Mouse (Mus musculus) urinary bladder, adult 18-20 months (tissue): ENCODE measurements at regions not wholly inside any gene's neighbourhood (a gene's known extent, or its start where the extent isn't known, plus 50 kb on each side); places are given as distances from the start of the nearest gene placed in this dataset.

Source experiments
- DNase-seq, 2 experiments: peaks; one replicate each; pipeline ENCODE4 v3.0.0; 2022; ENCODE audit warnings: low spot score in 2 of 2, mixed read lengths in 2 of 2

DNA sequence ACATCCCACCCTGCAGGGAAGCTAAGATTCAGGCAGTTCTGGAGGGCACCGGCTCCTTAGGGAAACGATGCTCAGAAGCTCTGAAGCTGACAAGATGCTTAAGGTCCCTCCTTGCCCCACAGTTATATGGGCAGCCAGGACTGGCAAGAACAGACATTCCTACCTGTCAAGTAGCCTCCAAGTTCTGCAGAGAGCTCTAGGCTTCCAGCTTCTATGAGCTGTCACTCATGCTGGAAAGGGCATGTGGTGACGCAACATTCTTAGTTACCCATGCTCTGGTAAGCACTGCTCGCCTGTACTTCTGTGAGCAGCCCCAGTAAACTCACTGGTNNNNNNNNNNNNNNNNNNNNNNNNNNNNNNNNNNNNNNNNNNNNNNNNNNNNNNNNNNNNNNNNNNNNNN, 511.3 kb downstream of the 1810013L24Rik start:
- no peak for DNase-seq

DNA sequence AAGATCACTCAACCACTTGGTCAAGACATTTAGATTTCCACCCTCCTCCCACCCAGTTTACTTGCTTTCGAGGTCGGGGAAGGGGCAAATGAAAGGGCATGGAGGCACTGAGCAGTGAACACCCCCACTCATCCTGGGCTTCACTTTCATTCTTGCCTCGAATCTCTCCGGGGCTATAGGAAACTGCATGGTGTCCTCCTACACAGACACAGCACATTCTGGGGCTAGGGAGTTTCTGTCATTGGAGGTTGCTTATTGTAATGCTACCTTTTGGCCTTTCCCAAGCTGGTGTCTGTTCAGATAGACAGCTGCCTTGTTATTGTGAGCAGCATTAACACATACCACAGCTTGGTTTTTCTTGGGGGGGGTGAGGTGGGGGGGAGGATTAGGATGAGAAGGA, 523.9 kb downstream of the 1810013L24Rik start:
- no peak for DNase-seq

DNA sequence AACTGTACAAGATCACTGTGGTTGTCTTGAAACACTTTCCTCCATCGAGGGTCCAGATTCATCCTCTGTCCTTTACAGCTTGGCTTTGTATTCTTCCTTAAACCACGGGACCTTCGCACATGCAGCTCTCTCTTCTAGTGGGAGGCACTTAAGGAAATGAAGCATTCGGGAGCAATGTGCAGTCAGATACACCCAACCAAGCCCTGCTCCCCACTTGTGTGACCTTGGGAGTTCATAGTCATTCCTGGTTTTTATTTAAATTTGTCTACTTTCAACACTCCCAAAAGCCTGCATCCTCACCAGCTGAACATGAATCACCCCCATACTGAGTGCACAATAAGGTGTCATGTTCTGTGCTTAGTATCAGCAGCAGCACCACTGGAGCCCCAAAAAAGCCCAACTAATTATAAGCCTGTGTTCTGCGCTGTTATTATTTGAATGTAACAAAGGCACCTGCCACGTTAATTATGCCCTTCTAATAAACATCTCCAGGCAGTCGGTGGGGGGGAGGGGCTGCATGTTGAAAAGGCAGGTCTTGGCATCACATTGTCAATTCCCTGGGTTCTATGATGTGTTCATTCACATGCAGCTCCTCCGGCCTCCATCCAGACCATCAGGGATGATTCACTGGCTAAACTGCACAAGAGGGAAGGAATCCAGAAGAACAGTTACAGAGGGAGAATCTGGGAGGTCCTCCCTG, 524.6 kb downstream of the 1810013L24Rik start:
- no peak for DNase-seq

DNA sequence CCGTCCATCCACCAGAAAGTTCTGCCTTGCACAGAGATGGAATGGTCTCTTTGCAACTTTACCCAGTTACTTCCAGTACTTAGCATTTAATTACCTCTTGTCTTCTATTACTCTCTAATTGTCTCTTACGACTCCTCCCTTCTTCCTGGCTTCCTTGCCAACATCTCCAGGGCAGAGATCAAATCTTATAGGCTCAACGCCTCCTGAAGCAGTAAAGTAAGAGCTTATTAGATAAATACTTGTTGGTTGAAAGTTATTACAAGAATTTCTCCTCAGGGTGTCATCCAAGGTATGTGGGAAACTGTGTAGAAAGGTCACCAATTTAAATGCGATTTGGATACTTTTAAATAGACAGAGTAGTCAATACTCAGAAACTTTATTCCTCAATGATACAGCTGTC, 528.8 kb downstream of the 1810013L24Rik start:
- no peak for DNase-seq

DNA sequence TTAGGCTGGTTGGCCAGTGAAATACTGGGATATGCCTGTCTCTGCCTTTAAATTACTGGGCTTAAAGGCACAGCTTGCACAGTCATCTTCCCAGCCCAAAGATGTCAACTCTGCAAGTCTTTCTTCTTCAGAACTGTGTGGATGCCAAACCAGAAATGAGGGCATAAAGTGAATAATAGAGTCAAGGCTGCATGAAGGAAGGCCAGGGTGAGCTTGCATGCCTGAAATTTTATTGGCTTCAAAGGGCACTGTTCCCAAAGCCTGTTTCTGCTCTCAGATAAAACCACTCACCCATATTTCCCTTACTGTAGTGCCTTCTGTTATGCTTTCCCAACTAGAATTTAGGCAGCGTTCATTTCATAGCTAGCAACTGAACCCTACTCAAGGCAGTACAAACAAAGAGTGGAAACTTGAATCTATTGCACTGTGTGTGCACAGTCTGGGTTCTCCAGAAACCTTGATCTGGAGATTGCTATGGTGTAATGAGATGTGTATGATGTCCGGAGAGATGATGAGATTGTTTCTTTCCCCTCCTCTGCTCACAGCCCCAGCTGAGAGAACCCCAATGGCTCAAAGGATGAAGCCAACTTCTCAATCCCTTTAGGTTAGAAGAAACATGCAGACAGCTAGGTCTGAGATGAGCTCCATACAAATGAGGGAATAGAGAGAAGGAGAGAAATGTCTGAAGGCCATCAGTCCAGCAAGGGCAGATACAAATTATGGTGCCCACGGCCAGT, 529.7 kb downstream of the 1810013L24Rik start:
- DNase-seq: no peak

DNA sequence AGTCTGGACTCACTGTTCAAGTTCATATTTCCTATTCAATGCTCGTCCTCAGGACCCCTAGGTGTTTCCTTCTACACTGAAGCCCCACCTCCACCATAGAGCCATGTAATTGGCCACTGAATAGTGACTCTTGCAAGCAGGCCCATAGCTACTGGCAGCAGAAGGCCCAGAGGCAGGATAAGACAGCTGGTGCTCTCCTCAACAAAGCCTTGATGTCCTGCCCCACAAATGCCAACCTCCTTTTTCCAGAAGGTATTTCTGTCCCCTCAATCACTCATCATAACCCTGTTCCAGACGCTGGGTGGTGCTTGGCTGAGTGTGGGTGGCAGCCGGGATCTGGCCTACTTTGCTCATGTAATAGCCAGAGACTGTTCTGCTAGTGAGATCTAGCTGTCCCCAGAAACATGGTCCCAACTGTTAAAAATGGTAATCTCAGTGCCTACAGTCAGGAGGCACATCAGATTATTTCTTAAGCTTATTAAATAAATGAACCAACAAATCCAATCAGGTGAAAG, 530.9 kb downstream of the 1810013L24Rik start:
- DNase-seq: no peak

DNA sequence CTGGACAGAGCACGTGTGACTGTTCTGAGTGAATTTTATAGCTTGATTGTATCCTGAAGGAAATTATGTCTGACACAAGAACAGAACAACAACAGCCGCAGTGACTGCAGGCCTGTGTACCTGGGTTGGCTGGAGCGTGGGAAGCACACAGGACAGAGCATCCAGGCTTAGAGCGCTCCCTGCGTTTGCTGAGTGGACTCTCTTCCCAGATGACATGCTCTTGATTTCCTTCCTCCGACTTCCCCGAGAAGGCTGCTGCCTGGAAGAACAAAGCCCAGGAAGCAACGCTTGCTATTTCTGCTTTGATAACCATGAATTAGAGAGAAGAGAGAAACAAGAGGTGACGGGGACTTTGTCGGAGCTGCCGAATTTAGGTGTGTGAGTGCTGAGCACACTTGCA, 532.2 kb downstream of the 1810013L24Rik start:
- no peak for DNase-seq

DNA sequence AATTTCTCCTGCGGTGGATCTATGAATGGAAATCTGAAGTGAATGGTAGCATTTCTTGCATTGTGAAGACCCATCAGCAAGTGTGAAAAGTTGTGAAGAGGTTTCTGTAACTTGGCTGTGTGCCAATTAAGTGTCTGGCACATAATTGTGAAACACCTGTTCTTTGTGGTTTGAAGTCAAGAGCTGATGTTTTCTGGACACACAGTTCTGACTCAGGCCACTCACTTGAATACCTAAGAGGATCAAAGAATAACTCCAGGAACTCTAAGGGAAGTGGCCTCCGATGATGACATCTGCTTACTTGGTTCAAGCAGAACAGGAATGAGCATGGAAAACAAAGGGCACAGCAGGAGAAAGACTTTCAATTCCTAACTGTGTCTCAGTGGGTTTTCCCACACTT, 534.2 kb downstream of the 1810013L24Rik start:
- DNase-seq: no peak

DNA sequence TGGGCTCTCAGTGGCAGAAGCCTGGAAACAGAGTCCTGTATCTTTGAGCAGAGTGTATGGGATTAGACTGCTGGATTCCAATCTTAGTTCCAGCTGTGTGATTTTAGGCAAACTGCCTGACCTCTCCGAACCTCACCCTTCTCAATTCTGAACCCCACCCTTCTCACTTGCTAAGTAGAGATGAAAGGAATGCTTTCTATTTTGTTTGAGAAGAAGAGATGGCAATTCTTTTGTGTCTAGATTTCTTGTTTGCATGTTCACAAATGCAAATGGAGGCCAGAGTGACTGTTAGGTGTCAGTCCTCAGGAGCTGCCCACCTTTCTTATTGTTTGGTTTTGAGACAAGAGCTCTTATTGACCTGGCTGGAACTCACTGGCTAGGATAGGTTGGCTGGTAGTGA, 561.1 kb downstream of the 1810013L24Rik start:
- DNase-seq: no peak

DNA sequence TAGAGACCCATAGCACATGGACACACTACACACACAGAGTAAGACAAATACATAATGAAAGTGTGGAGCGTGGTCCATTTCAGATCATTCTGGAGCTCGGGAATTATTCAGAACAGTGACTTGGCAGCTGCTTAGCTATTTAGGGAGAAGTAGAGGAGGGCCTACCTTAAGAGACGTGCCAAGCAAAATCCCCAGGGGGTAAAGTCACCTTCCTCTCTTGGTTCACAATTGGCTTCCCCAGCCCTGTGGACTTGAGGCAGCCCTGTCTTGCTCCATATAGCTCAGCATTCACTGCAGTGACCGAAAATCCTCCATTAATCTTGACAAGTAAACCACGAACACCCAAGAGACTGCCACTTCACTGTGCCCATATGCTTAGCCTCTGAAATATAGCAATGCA, 574.8 kb downstream of the 1810013L24Rik start:
- no peak for DNase-seq

DNA sequence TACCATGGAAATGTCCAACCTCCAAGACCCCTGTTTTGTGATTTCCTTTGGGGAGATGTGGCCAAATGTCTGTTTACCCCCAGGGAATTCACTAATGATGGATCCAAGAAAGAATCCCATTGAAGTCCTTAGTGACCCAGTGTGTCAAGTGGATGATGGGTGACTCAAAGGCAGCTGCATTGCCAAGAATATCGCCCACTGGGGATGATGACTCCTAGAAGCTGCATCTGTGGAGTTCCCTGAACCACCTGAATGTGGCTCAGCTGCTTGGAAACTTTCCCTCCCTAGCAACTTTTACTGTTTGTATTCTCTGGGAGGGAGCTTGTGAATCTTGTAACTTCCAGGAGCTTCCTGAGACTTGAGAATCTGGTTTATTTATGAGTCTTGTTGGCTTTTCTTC, 578.3 kb downstream of the 1810013L24Rik start:
- no peak for DNase-seq

DNA sequence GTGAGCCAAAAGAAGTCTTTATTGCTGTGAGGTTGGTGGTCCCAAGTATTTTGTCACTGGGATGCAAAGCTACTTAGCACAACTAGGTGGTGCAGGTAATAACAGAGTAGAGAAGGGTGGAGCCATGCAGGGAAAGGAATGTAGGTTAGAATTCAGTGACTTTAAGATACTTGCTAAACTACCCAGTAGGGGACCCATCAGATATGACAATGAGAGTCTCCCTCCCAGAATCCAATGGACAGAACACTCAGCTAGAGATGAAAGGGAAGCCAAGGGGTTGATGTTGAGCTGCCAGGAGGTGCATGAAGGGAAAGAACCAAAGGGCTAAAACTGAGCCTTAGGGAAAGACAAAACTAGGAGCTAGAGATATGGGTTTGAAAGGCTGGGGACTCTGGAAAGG, 564.9 kb downstream of the Grin2a start:
- DNase-seq: no peak

DNA sequence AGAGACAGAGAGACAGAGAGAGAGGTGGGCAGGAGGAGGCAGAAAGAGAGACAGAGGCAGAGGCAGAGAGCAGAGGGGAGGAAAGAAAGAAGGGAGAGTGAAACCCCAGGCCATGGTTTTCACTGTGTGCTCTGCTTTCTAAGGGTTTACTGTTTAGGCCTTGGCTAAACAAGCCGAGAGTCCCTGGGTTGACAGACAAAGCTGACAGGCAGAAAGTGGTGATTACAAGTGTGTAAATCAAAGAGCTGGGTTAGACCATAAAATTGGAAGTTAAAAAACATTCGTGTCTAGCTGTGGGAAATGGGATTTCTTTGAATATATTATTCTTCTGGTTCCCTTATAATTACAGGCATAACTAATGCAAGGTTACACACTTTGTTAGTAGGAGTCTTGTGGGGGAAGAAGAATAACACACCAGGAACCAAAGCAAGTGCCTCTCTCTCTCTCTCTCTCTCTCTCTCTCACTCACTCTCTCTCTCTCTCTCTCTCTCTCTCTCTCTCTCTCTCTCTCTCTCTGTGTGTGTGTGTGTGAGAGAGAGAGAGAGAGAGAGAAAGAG, 556.0 kb downstream of the Grin2a start:
- DNase-seq: no peak

DNA sequence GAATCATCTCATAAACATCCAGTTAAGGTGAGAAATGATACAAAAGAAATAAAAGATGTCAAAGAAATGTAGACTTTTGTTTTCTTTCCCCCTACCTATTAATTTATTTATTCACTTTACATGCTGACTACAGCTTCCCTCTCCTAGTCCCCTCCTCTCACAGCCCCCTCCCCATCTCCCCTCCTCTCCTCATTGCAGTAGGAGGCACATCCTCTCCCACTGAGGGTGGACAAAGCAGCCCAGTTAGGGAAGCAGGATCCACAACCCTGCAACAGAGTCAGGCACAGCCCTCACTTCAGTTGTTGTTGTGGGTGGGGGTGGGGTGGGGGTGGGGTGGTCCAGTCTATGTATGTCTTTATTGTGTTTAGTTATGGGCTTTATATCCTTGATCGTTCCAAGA, 555.5 kb downstream of the Grin2a start:
- DNase-seq: no peak

DNA sequence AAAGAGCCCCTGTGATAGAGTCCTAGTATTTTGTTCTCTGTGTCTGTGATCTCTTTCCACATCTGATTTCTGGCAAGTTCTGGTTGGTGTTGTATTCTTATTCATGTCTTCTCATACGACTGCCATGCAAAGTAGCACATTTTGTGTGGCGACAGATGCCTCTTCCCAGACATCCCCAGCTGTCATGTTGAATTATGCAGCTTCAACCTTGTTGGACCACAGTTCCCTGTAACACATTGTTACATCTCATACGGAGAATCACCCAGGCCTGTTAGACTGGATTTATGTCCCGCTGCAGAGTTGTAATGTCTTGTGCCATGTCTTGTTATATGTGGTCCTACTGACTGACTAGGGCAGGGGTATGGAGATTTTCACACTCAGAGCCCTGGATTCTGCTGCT, 543.3 kb downstream of the Grin2a start:
- DNase-seq: no peak

DNA sequence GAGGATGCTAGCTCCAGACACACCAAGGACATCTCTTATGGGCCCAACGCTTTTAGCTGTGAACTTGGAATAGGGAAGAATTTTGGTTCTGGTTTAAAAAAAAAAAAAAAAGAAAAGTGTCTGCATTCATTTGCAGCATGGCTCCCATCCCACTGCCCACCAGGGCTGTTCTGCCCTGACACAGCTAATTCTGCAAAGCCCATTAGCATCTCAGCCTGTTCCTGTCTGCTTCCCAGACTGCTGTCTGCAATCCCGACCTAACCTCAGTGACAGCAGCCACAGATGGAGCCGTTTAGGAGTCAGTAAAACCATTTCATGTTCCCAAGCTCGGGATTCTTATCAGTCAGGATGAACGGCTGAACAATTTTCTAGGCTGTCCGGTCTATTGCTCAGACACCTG, 537.8 kb downstream of the Grin2a start:
- no peak for DNase-seq

DNA sequence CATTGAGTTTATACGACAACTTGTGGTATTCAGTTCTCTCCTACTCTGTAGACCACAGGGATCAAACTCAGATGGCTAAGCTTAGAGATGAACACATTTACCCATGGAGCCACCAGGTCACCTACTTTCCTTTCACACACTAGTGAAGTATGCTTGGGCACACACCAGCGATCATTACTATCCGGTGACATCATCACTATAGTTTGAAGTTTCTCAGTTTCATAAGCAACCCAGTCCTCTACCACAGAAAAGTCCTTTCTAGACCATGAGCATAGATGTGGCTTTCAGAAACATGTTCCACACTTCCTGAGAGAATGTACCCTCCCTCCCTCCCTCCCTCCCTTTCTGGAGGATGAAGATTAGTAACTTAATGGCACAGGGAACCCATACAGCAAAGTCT, 532.9 kb downstream of the Grin2a start:
- no peak for DNase-seq

DNA sequence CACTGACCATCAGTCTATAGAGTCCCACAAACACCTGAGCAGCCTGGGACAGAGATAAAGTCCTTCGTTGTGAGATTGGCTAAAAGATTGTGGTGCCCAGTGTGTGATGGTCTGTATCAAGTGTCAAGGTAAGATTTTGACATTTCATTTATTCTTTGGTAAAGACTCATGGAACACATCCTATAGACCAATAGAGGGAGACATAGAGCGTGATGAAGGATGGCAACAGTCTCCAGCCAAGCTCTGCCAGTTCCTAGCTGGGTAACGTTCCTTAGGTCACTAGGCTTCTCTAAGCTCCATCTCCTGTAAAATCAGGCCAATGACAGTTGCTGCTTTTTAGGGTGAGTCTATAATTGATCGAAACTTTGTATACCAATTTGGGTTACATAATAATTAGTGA, 526.0 kb downstream of the Grin2a start:
- no peak for DNase-seq

DNA sequence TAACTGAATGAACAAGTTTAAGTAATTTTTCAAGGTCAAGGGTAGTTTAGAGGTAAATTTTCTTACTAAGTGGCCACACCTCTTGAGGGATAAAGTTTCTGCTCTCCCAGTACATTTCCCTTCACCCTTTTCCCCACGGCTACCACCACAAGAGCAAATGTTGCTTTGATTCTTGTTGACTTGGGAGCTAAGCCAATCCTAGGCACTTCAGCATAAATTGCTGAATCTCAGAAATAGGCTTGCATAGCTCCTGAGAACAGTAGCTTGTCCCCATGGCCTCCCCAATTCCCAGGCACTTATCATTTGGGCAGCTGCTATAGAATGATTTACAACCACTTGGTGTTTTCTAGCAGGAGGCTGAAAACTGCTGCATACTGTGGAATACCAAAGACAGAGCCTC, 510.1 kb downstream of the Grin2a start:
- no peak for DNase-seq

DNA sequence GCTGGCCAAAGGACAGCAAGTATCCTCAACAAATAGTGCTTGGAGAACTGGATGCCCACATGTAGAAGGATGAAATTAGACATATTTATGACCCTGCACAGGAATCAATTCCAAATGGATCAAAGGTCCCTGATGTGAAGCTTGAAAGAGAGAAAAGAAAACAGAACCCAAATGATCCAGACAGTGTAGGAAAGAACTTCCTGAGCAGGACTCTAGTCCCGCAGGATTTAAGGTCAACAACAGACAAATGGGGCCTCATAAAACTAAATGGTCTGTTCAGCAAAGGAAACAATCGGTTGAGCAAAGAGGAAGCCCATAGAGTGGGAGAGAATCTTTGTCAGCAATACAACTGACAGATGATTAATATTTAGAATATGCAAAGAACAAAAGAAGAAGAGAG, 497.1 kb downstream of the Grin2a start:
- DNase-seq: no peak

DNA sequence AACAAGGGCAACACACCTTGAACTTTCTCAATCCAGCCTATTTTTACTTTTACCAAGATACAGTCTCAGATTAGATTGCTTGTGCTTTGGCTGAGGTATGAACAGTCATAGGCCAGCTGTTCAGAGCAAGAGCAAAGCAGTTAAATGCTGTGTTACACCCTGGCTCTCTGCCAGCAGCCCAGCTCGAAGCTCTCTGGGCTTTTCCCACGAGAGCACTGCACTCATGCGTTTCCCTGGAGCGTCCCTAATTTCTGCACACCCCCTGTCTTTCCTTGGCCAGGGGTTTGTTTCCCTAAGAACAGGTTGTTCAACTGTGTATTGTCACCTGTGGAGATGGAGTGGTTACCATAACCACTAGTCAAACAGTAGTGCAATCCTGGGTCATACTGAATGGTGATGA, 493.6 kb downstream of the Grin2a start:
- DNase-seq: no peak

DNA sequence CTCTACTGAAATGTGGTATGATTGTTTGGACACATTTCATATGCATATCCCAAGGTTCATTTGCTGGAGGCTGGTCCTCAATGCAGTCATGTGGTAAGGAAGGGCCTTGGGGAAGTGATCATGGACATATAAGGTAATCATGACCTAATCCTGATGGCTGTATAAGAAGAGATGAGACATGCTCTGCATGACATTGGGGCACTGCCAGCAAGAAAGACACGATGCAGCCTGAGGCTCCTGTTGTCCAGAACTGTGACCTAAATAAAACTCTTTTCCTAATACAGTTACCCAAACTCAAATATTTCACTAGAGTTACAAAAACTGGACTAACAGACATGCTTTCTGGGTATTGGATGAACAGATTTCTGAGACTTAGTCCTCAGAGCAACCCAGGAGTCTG, 485.7 kb downstream of the Grin2a start:
- DNase-seq: no peak

DNA sequence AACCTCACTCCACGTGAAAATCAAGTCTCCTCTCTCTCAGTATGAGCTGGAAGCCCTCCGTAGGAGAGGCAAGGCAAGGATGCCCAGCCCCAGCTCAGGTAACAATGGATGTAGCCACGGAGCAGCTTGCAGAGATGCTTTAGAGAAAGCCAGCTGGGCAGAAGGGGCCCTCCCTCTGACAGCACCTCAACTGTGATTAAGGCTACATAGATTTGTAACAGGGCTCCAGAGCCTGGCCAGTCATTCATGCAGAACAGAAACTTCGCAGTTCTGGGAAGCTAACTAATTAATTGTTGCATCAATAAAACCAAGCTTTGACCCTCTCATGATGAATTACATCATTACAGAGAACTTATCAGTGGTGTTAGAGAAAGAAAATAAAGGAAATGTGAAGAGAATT, 480.8 kb downstream of the Grin2a start:
- DNase-seq: no peak
